Mouse (Mus musculus): ENCODE measurements around the gene Vps35l. TPM values are rescaled to one million over a fixed set of nuclear protein-coding genes. Genes with fewer than 3 reads are reported as not detected.

The Vps35l gene
- polyA plus RNA-seq, 1 experiment from 2014 or later, result 123 TPM

DNA sequence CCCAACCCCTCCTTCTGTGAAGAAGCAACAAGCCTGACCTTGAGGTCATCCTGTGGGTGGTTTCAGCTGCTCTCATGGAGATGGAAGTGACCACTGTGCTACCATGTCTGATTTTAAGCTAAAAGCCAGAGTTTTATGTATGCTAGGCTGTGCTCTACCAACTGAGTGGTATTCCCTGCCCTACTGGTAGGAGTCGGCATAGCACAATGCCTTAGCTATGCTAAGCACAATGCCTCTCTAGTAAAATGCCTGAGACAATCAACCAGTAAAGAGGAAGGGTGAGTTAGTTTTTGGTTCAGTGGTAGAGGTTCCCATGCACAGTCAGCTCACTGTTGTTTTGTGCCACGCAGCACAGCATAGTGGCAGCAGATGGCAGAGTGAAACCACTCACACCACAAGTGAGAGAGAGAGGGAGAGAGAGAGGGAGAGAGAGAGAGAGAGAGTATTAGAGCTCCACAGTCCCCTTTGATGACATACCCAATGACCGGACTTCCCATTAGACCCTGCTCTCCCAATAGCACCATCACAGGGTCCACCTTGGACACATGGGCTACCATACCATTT, 139.5 kb downstream of the Vps35l start:
- Histone ChIP-seq H3K79me2 (ENCODE audit: inconsistent target) (no peaks in the 10 kb centered on the region), H3K36me3 (ENCODE audit: inconsistent target) (no peaks in the 10 kb centered on the region), H3K4me3 (ENCODE audit: inconsistent target) (no peak overlapping the region), H3K27ac (no peak overlapping the region)
- WGBS (ENCODE audit: missing documents), result 90% methylated on average over 3 of the region's 3 CpGs

GRCm38 (mm10) chr7:118883957-118884356, 143.9 kb downstream of the Vps35l start:
- Histone ChIP-seq H3K4me3 (ENCODE audit: inconsistent target) (no peak overlapping the region), H3K36me3 (ENCODE audit: inconsistent target) (no peaks in the 10 kb centered on the region), H3K27ac (no peak overlapping the region), H3K79me2 (ENCODE audit: inconsistent target) (no peaks in the 10 kb centered on the region)
- 94% methylated on average over 4 of the region's 4 CpGs for WGBS (ENCODE audit: missing documents)

GRCm38 (mm10) chr7:118884969-118885368, 144.9 kb downstream of the Vps35l start:
- WGBS (ENCODE audit: missing documents), result 94% methylated on average over 4 of the region's 4 CpGs
- H3K36me3 ChIP-seq (ENCODE audit: inconsistent target), result no peaks in the 10 kb centered on the region
- H3K79me2 ChIP-seq (ENCODE audit: inconsistent target), result no peaks in the 10 kb centered on the region
- no peak overlapping the region for H3K4me3 ChIP-seq (ENCODE audit: inconsistent target)
- H3K27ac ChIP-seq, result no peak overlapping the region

- H3K4me3 ChIP-seq (ENCODE audit: inconsistent target), result no peak overlapping the region
- no peaks in the 10 kb centered on the region for H3K79me2 ChIP-seq (ENCODE audit: inconsistent target)
- no peak overlapping the region for H3K27ac ChIP-seq
- H3K36me3 ChIP-seq (ENCODE audit: inconsistent target), result no peaks in the 10 kb centered on the region
- over 99% methylated on average over 6 of the region's 6 CpGs for WGBS (ENCODE audit: missing documents)
These were observed 147.5 kb downstream of the Vps35l start for GRCm38 (mm10) chr7:118887303-118888055.

DNA sequence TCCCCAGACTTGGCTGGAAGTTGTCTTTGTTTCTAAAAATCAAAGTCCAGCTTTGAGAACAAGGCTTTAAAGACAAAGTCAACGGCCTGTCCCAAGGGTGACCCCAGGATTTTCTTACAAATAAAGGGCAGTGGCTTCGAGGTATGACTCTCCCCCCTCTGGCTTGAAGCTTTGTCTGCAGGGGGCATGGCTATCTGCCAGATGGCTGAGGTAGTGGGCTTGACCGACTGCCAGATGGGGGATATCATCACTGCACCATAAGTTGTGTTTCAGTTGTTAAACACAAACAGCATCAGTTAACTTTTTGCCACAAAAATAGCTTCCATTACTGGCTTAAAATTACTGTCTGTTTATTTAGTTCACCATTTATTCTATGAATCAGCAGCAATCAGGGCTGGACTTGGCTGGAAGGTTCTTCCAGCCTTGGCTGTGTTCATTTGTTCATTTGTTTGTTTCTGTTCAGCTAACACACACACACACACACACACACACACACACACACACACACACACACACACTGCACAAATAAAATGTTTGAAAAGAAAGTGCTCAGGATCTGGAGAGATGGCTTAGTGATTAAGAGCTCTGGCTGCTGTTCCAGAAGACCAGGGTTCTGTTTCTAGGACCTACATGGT, 149.1 kb downstream of the Vps35l start:
- Histone ChIP-seq H3K4me3 (ENCODE audit: inconsistent target) (no peak overlapping the region), H3K27ac (no peak overlapping the region), H3K36me3 (ENCODE audit: inconsistent target) (no peaks in the 10 kb centered on the region), H3K79me2 (ENCODE audit: inconsistent target) (no peaks in the 10 kb centered on the region)
- WGBS (ENCODE audit: missing documents), result 72% methylated on average over 3 of the region's 3 CpGs

Other genes starting within 250 kb of the Vps35l start
- 40.3 to 54.1 TPM (median 50.5 TPM) in 3 replicates for gene Itpripl2, start 248.3 kb upstream of the Vps35l start, polyA plus RNA-seq (2018)
- 12.6 to 42.8 TPM (median 37.7 TPM) in 3 replicates for gene Coq7, start 206.9 kb upstream of the Vps35l start, polyA plus RNA-seq (2018)
- gene Tmc7, start 155.5 kb upstream of the Vps35l start, polyA plus RNA-seq (2018), result not detected in 3 replicates
- gene Tmc5, start 142.9 kb upstream of the Vps35l start, polyA plus RNA-seq (2018), result not detected in 3 replicates
- 51.1 to 88.2 TPM (median 86.2 TPM) in 3 replicates for gene Gde1, start 34.4 kb upstream of the Vps35l start, polyA plus RNA-seq (2018)
- 3.3 to 3.7 TPM (median 3.6 TPM) in 3 replicates for gene Ccp110, start 27.7 kb upstream of the Vps35l start, polyA plus RNA-seq (2018)
- 1.2 to 2.7 TPM (median 1.6 TPM) in 3 replicates for gene Iqck, start 115.5 kb downstream of the Vps35l start, polyA plus RNA-seq (2018)
- 29.4 to 58.4 TPM (median 42.2 TPM) in 3 replicates for gene Knop1, start 116.0 kb downstream of the Vps35l start, polyA plus RNA-seq (2018)

Measured in macrophage (primary cell).